Mouse (Mus musculus) midbrain, postnatal 0 days (tissue): ENCODE results near the gene Med25. TPM values are rescaled to one million over a fixed set of nuclear protein-coding genes. Genes with fewer than 3 reads are reported as not detected.

Experiments used
- ATAC-seq: fragments of 200-750 bp; cut with Nextera tagmentation; 2 replicates; pipeline ENCODE4 v1.8.0; 2017; ENCODE audit warnings: moderate number of reproducible peaks, mild to moderate bottlenecking, moderate TSS enrichment, moderate library complexity; ENCODE audit not compliant: low FRiP score
- DNase-seq: peaks from one replicate; pipeline ENCODE4 v3.0.0-alpha.2; 2015; ENCODE audit warnings: low spot score
- H3K27ac ChIP-seq: fragments of 300-500 bp; sonication (generic); 2 replicates; pipeline ENCODE4 v1.5.1; 2014; ENCODE audit warnings: low read depth, mild to moderate bottlenecking, low read length, mixed read lengths
- H3K27me3 ChIP-seq: fragments of 300-500 bp; sonication (generic); 2 replicates; pipeline ENCODE4 v1.6.1; 2014; ENCODE audit warnings: low read length, control low read depth, mixed read lengths; ENCODE audit not compliant: insufficient read depth
- H3K36me3 ChIP-seq: fragments of 300-500 bp; sonication (generic); 2 replicates; pipeline ENCODE4 v1.6.1; 2014; ENCODE audit warnings: low read length, control low read depth, mixed read lengths; ENCODE audit not compliant: insufficient read depth
- H3K4me1 ChIP-seq: fragments of 300-500 bp; sonication (generic); 2 replicates; pipeline ENCODE4 v1.6.1; 2014; ENCODE audit warnings: mild to moderate bottlenecking, control low read depth, antibody characterized with exemption, low read length, mixed read lengths; ENCODE audit not compliant: insufficient read depth
- H3K4me2 ChIP-seq: fragments of 300-500 bp; sonication (generic); 2 replicates; pipeline ENCODE4 v1.6.1; 2014; ENCODE audit warnings: low read depth, mild to moderate bottlenecking, low read length, mixed read lengths; ENCODE audit not compliant: poor library complexity, severe bottlenecking
- H3K4me3 ChIP-seq: fragments of 300-500 bp; sonication (generic); 2 replicates; pipeline ENCODE4 v1.5.1; 2014; ENCODE audit warnings: low read depth, mild to moderate bottlenecking, low read length, moderate library complexity
- H3K9ac ChIP-seq: fragments of 300-500 bp; sonication (generic); replicated peaks from 2 replicates; pipeline ENCODE4 v1.6.1; 2014; ENCODE audit warnings: mild to moderate bottlenecking, low read length, moderate library complexity, mixed read lengths; ENCODE audit not compliant: poor library complexity, severe bottlenecking
- H3K9me3 ChIP-seq: fragments of 300-500 bp; sonication (generic); 2 replicates; pipeline ENCODE4 v1.6.1; 2016; ENCODE audit warnings: low read length, control low read depth
- CTCF ChIP-seq: IDR thresholded peaks from 2 replicates; pipeline ENCODE4 v1.5.1; 2016; ENCODE audit warnings: antibody characterized with exemption, mild to moderate bottlenecking
- WGBS: fragments of 180-500 bp; shearing (Covaris S2); extraction: QIAGEN DNeasy Blood & Tissue Kit; methylation state at CpG from one replicate; pipeline ENCODE4 v1.1.7; 2014; 5-methylcytosine and 5-hydroxymethylcytosine counted together
- polyA plus RNA-seq: library from polyadenylated mRNA; unstranded; fragments of >200 nt; fragmentation: Nextera tagmentation; extraction: Ambion mirVana; gene quantifications from 2 replicates; pipeline ENCODE4 v1.2.1, GENCODE M21; 2015
- total RNA-seq: library from RNA; depleted of rRNA; stranded (reverse); fragments of >200 nt; gene quantifications from 2 replicates; pipeline ENCODE4 v1.2.3, GENCODE M21; 2014

The Med25 gene
- total and polyA plus RNA-seq, 2 experiments from 2014 or later, result 150 to 182 TPM

DNA sequence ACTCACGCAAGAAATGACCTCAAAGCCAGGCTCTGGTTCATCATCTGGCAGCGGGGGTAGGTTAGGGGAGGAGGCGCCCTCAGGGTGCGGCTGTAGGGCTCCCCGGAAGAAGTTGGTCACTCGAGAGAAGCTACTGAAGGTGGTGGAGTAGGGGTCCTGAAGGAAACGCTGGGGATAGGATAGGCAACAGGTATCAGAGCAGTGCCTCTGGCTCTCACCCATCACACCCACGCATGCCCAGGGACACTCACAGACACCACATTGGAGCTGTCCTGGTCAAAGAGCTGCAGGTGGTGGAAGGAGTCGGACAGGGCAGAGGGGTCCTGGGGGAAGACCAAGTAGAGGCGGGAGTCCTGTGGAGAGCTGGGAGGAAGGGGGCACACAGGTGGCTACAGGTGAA lies 47.5 kb downstream of the Med25 start:
- H3K9me3 ChIP-seq, result no peaks in the 10 kb centered on the region
- peaks cover 64% of the 10 kb centered on the region for H3K36me3 ChIP-seq
- H3K4me2 ChIP-seq, result no peak overlapping the region
- H3K9ac ChIP-seq, result no peak overlapping the region
- no peak overlapping the region for H3K27ac ChIP-seq
- peaks cover 8% of the 10 kb centered on the region; the same call in 1 of the 2 replicates for H3K4me1 ChIP-seq
- H3K4me3 ChIP-seq, result no peak overlapping the region
- no peak for ATAC-seq
- 0 out of 2 replicates have a peak, but pooled peaks cover 3% of the 10 kb centered on the region for H3K27me3 ChIP-seq
- no peak for DNase-seq
- no peak for TF ChIP-seq CTCF
- WGBS, result 94% methylated on average over 10 of the region's 10 CpGs

DNA sequence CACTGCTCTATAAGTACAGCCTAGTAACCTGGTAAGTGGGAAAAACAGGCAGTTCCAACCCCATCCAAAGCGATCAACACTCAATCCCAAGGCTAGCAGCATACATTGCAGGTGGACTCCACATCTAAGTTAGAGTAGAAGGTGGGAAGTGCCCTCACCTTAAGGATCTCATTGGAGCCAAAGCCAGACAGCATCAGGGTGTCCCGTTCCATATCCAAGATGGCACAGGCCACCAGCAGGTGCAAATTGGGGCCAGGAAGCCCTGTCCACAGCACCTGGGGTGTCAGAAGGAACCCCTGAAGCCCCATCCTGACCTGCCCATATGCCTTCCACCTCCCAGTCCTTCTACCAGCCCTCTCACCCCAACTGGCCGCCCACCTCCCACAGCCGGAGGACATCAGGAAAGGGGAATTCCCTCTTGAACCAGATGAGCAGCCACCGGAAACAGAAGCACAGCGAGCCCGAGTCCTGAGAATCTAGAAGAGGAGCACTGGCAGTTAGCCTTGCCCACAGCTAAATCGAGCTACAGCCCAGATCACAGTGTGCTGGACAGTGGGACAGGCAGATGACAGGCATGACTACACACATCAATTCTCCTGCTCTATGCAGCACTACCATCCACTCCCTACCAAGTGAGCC lies 50.6 kb downstream of the Med25 start:
- Histone ChIP-seq H3K9me3 (no peaks in the 10 kb centered on the region), H3K4me1 (0 out of 2 replicates have a peak, but pooled peaks cover 3% of the 10 kb centered on the region), H3K27ac (no peak overlapping the region), H3K36me3 (peaks cover 64% of the 10 kb centered on the region), H3K27me3 (0 out of 2 replicates have a peak, but pooled peaks cover 3% of the 10 kb centered on the region), H3K9ac (no peak overlapping the region), H3K4me2 (no peak overlapping the region), H3K4me3 (no peak overlapping the region)
- DNase-seq (no peak), ATAC-seq (no peak)
- 92% methylated on average over 8 of the region's 8 CpGs for WGBS
- no peak for TF ChIP-seq CTCF

DNA sequence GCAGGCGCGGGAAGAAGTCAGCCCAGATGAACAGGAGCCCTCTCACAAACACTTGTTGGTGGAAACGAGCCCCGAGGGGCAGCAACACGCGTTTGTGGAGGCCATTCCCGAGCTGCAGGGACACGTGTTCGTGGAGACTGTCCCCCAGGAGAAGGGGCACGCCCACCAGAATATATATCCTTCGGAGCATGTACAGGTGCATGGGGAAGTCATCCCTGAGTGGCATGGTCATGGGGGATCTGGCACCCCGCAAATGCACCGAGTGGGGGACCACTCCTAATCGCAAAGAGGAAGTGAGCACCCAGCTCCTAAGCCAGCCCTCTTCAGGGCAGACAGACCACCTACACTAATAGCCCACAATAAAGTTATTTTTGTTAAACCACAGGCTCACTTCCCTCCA lies 52.1 kb downstream of the Med25 start:
- H3K27me3 ChIP-seq, result 0 out of 2 replicates have a peak, but pooled peaks cover 3% of the 10 kb centered on the region
- ATAC-seq (no peak), DNase-seq (no peak)
- no peaks in the 10 kb centered on the region for H3K9me3 ChIP-seq
- no peak overlapping the region for H3K27ac ChIP-seq
- H3K4me2 ChIP-seq, result peak overlapping the region; percentile 54
- peaks cover 49% of the 10 kb centered on the region for H3K36me3 ChIP-seq
- WGBS, result 62% methylated on average over 14 of the region's 14 CpGs
- H3K9ac ChIP-seq, result no peak overlapping the region
- H3K4me1 ChIP-seq, result 0 out of 2 replicates have a peak, but pooled peaks cover 3% of the 10 kb centered on the region
- no peak for TF ChIP-seq CTCF
- H3K4me3 ChIP-seq, result no peak overlapping the region

DNA sequence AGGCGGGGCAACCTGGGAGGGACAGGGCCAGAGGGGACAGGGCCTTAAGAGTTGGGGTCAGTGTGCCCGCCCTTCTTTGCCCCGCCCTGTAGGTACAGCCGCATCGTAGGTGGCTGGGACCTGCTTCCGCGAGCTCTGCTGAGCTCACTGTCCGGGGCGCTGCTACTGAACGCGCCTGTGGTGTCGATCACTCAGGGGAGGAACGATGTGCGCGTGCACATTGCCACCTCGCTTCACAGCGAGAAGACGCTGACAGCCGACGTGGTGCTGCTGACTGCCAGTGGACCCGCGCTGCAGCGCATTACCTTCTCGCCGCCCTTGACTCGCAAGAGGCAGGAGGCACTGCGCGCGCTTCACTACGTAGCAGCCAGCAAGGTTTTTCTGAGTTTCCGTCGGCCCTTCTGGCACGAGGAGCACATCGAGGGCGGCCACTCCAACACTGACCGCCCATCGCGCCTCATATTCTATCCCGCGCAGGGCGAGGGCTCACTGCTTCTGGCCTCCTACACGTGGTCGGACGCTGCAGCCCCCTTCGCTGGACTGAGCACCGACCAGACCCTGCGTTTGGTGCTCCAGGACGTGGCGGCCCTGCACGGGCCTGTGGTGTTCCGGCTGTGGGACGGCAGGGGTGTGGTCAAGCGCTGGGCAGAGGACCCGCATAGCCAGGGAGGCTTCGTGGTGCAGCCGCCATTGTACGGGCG lies 52.9 kb downstream of the Med25 start:
- Histone ChIP-seq H3K9me3 (no peaks in the 10 kb centered on the region), H3K27ac (peak overlapping the region; percentile 9; the same call in 1 of the 2 replicates), H3K36me3 (peaks cover 41% of the 10 kb centered on the region), H3K4me3 (peak overlapping the region; percentile 30), H3K4me2 (peak overlapping the region; percentile 54), H3K4me1 (0 out of 2 replicates have a peak, but pooled peaks cover 3% of the 10 kb centered on the region), H3K27me3 (0 out of 2 replicates have a peak, but pooled peaks cover 3% of the 10 kb centered on the region), H3K9ac (peak overlapping the region; percentile 54)
- 3% methylated on average over 58 of the region's 58 CpGs for WGBS
- DNase-seq (peak; percentile 71), ATAC-seq (peak; percentile 53)
- 0 out of 2 replicates have a peak, but pooled peaks have one; percentile 8 for TF ChIP-seq CTCF

DNA sequence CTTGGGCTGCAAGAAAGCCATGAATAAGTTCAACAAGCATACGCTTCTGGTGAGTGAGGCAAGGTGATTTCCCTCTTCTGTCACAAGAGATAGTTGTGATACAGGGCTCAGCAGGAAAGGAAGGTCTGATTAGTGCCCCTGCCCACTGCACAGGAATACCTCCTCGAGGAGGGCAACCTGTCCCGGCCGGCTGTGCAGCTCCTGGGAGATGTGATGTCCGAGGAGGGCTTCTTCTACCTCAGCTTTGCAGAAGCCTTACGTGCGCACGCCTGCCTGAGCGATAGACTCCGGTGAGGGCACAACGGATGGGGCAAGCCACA lies 53.4 kb downstream of the Med25 start:
- H3K27me3 ChIP-seq, result 0 out of 2 replicates have a peak, but pooled peaks cover 3% of the 10 kb centered on the region
- 0 out of 2 replicates have a peak overlapping the region, but pooled peaks have one; percentile 9 for H3K27ac ChIP-seq
- peak overlapping the region; percentile 54 for H3K9ac ChIP-seq
- peak overlapping the region; percentile 54 for H3K4me2 ChIP-seq
- 35% methylated on average over 11 of the region's 11 CpGs for WGBS
- no peaks in the 10 kb centered on the region for H3K9me3 ChIP-seq
- H3K4me1 ChIP-seq, result 0 out of 2 replicates have a peak, but pooled peaks cover 3% of the 10 kb centered on the region
- H3K36me3 ChIP-seq, result peaks cover 36% of the 10 kb centered on the region
- H3K4me3 ChIP-seq, result peak overlapping the region; percentile 30
- TF ChIP-seq CTCF, result no peak
- no peak for DNase-seq
- no peak for ATAC-seq

DNA sequence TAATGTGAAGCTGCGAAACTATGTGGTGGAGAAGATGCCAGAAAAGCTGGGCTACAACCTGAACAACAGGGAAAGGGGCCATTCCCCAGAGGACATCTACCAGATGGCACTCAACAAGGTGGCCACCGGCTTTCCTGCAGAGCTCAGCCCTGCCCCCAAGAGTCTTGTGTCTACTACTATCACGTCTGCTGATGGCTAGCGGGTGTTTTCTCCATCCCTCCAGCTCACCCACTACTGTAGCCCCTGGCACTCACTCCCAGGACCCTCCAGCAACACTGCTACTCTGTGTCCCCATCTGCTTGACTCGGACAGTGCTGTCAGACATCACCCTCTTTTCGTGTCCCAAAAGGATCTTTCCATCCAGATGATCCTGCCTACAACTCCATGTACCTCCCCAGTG lies 54.4 kb downstream of the Med25 start:
- H3K4me1 ChIP-seq, result 0 out of 2 replicates have a peak, but pooled peaks cover 3% of the 10 kb centered on the region
- TF ChIP-seq CTCF, result no peak
- no peak overlapping the region for H3K4me2 ChIP-seq
- H3K9ac ChIP-seq, result no peak overlapping the region
- DNase-seq (no peak), ATAC-seq (no peak)
- 89% methylated on average over 6 of the region's 6 CpGs for WGBS
- H3K36me3 ChIP-seq, result peaks cover 25% of the 10 kb centered on the region
- no peak overlapping the region for H3K4me3 ChIP-seq
- H3K27me3 ChIP-seq, result 0 out of 2 replicates have a peak, but pooled peaks cover 3% of the 10 kb centered on the region
- no peaks in the 10 kb centered on the region for H3K9me3 ChIP-seq
- H3K27ac ChIP-seq, result no peak overlapping the region
